Mouse (Mus musculus) layer of hippocampus, adult 11-12 months (tissue): ENCODE results near the gene Pdk2.
A peak's percentile ranks its signal among the peaks of the same experiment; 100 is the strongest.

ENCODE experiments used
- DNase-seq: peaks from one replicate; pipeline ENCODE4 v3.0.0; 2022; ENCODE audit warnings: low spot score

Gene Pdk2

GRCm38 (mm10) chr11:95002705-95003104, 38.4 kb downstream of the Pdk2 start:
- DNase-seq: peak; percentile 75

GRCm38 (mm10) chr11:95001584-95002347, 39.4 kb downstream of the Pdk2 start:
- no peak for DNase-seq

GRCm38 (mm10) chr11:95001058-95001457, 40.1 kb downstream of the Pdk2 start:
- peak; percentile 84 for DNase-seq

GRCm38 (mm10) chr11:95000548-95000947, 40.6 kb downstream of the Pdk2 start:
- DNase-seq: no peak

GRCm38 (mm10) chr11:95000128-95000527, 41.0 kb downstream of the Pdk2 start:
- DNase-seq: no peak

GRCm38 (mm10) chr11:94998041-94998531, 43.1 kb downstream of the Pdk2 start:
- peak; percentile 76 for DNase-seq

- no peak for DNase-seq
These were observed 43.6 kb downstream of the Pdk2 start for GRCm38 (mm10) chr11:94997596-94997995.

GRCm38 (mm10) chr11:94996984-94997383, 44.2 kb downstream of the Pdk2 start:
- DNase-seq: no peak

GRCm38 (mm10) chr11:94996101-94996500, 45.1 kb downstream of the Pdk2 start:
- no peak for DNase-seq

GRCm38 (mm10) chr11:94994947-94995772, 46.0 kb downstream of the Pdk2 start:
- no peak for DNase-seq

GRCm38 (mm10) chr11:94994208-94994814, 46.8 kb downstream of the Pdk2 start:
- DNase-seq: no peak

GRCm38 (mm10) chr11:94992754-94993606, 48.2 kb downstream of the Pdk2 start:
- DNase-seq: peak; percentile 56

- DNase-seq: no peak
These were observed 48.7 kb downstream of the Pdk2 start for GRCm38 (mm10) chr11:94992480-94992753.

GRCm38 (mm10) chr11:94991641-94992479, 49.3 kb downstream of the Pdk2 start:
- peak; percentile 37 for DNase-seq

GRCm38 (mm10) chr11:94990749-94991577, 50.2 kb downstream of the Pdk2 start, which contains the start of gene Ppp1r9b:
Ppp1r9b (plus strand) TSS chr11:94991035.
- DNase-seq: peak; percentile 94

GRCm38 (mm10) chr11:94990102-94990748, 50.9 kb downstream of the Pdk2 start:
- DNase-seq: no peak

- peak; percentile 90 for DNase-seq
These were observed 51.6 kb downstream of the Pdk2 start for GRCm38 (mm10) chr11:94989562-94990017.

GRCm38 (mm10) chr11:94988780-94989561, 52.2 kb downstream of the Pdk2 start:
- peak; percentile 50 for DNase-seq
